Mouse (Mus musculus) left cerebral cortex, adult 8-10 months (tissue): ENCODE results near the gene Gjd2. TPM values are rescaled to one million over a fixed set of nuclear protein-coding genes. Genes with fewer than 3 reads are reported as not detected.

Source experiments
- DNase-seq, 2 experiments: peaks; one replicate each; pipeline ENCODE4 v3.0.0; 2022; ENCODE audit warnings: low spot score in 2 of 2
- total RNA-seq, 4 experiments: library from RNA; stranded (reverse); gene quantifications; 2 replicates each; pipeline ENCODE4 v1.2.4; 2022

The Gjd2 gene
- total RNA-seq = 1 to 10 TPM; 5.0 to 5.9 (median 5.8) TPM

GRCm38 (mm10) chr2:114013295-114013771 is at the start of gene Gjd2:
Gene Gjd2, minus strand, starts transcription at chr2:114013619.
- no peak for DNase-seq

GRCm38 (mm10) chr2:114060071-114060591 is 46.7 kb upstream of the Gjd2 start:
- DNase-seq = no peak

GRCm38 (mm10) chr2:114059608-114060007 is 46.2 kb upstream of the Gjd2 start:
- no peak for DNase-seq

- DNase-seq = no peak
Measured at GRCm38 (mm10) chr2:114058226-114058796, 44.9 kb upstream of the Gjd2 start.

- no peak for DNase-seq
Measured at GRCm38 (mm10) chr2:114057303-114057853, 44.0 kb upstream of the Gjd2 start.

DNA sequence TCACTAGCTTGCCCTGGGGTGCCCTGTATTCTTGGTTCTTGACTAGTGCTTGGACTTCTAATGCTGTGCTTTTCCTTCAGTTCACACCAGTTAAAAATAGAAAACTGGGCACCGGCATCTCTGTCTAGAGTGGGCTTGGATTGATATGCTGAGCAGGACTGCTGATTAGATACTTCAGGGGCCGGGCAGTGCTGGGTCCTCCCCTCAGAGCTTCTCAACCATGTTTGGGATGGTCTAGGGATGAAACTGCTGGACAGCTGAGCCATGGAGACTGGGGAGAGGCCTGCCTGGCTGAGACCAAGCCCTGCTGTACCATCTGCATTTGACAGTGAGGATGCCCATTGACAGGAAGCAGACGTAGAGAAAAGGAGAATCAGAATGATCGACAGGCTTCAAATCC is 40.7 kb upstream of the Gjd2 start:
- no peak for DNase-seq

DNA sequence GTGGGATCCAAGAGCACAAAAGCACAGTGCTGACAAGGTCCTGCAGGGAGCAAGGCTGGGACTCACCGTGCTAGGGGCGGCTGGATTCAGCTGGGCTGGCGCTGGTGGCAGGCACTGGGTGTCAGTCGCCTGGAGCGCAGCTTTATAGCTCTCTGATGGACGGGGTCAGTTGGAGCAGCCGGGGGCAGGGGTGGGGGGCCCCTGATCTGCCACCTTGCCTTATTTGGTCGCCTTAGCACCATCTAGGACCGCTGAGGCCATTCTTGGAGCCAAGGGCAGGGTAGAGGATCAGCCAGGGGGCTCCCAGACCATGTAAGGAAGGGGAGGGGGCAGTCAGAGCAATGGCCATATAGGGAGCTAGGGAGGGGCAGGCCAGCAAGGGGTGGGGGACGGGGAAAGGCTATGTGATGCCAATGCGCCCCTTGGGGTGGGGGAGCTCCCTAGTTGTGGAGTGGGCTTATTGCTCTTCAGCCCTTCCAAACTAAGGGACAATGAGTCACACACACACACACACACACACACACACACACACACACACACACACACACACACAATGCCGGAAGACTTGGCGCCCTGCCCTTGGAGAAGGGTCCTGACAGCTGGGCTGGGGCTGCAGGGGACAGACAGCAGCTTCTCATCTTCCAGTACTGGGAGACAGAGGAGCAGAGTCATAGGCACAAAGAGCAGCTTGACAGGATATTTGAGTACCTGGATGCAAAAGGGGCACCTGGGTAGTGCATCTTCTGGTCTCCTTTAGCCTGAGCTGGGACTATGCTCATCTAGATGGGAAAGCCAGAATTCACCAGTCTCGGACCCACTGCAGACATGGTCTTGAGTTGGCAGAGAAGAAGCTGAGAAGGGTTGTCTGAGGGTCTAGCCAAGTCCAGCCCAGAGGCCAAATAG is 39.5 kb upstream of the Gjd2 start, which contains the start of gene Actc1:
Gene Actc1, minus strand, starts transcription at position 853 of the 903 bp plus-strand sequence.
- no peak for DNase-seq

GRCm38 (mm10) chr2:114051871-114052241 is 38.4 kb upstream of the Gjd2 start:
- DNase-seq = no peak

- no peak for DNase-seq
Measured at GRCm38 (mm10) chr2:114051111-114051870, 37.9 kb upstream of the Gjd2 start.

- no peak for DNase-seq
Measured at GRCm38 (mm10) chr2:114050150-114050549, 36.7 kb upstream of the Gjd2 start.

DNA sequence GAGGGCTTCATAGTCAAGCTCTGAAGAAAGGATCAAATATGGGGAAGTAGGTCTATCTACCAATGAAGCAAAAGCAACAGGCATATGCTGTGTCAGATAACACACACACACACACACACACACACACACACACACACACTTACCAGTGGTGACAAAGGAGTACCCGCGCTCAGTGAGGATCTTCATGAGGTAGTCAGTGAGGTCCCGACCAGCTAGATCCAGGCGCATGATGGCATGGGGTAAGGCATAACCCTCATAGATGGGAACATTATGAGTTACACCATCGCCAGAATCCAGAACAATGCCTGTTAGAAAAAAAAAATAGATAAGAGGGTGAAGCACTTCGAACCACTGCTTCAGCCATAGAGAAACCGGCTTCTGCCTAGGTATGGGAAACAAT is 36.0 kb upstream of the Gjd2 start:
- DNase-seq = no peak

GRCm38 (mm10) chr2:114047960-114048611 is 34.7 kb upstream of the Gjd2 start:
- DNase-seq = no peak

- no peak for DNase-seq
Measured at GRCm38 (mm10) chr2:114046151-114046664, 32.8 kb upstream of the Gjd2 start.

DNA sequence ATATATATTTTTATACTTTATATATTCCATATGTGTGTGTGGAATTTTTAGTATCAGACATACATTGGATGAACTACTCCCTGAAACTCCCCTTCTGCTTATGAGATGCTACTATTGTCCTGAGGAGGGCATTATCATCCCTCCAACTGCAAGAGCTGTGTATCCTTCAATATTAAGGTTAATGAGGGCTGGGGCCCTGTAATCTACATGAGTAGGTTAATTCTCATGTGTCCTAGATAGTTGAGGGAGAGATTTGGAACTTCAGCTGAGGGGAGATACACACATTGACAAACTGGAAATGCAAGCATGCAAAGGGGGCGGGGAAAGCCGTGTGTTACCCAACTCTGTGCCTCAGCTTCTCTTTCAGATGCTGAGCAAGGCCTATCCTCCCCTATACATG is 24.5 kb upstream of the Gjd2 start:
- DNase-seq = no peak

DNA sequence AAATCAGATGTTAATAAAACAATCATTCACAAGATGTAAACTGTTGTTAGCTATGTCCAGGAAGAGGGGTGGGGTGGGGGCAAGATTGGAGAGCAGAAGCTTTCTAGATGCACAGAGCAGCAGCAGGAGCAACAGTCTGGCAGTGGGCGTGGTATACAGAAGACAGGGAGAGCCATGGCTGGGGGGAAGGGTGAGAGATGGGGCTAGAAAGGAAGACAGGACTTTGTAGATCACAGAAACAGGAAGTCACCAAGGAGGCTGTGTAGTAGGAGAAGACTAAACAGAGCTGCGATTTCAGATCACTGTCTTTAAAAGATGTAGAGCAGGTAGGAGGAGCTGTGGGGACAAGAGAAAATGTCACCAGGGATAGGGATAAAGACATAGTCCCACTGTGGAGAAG is 18.8 kb upstream of the Gjd2 start:
- no peak for DNase-seq

GRCm38 (mm10) chr2:114023383-114023782 is 10.0 kb upstream of the Gjd2 start:
- DNase-seq = no peak

GRCm38 (mm10) chr2:114020210-114020563 is 6.8 kb upstream of the Gjd2 start:
- DNase-seq = no peak

- DNase-seq = no peak
Measured at GRCm38 (mm10) chr2:114019474-114020209, 6.2 kb upstream of the Gjd2 start.

DNA sequence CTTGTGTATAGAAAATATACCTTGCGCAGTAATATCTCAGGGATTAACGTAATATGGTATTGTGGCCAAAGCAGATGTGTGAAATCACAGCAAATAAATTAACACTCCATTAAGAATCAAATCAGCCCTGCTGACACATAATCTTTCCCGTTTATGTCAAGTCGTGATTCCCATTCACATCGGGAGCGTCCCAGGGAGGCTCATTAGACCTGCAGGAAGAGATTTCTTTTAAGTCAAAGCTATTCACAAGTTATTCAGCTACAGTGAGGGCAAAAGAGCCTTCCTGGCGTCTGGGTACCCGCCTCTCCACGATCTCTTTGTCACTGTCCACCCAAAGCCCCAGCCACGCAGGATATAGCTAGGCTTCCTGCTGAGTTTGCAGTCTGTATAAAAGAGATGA is 4.7 kb upstream of the Gjd2 start:
- DNase-seq = no peak

DNA sequence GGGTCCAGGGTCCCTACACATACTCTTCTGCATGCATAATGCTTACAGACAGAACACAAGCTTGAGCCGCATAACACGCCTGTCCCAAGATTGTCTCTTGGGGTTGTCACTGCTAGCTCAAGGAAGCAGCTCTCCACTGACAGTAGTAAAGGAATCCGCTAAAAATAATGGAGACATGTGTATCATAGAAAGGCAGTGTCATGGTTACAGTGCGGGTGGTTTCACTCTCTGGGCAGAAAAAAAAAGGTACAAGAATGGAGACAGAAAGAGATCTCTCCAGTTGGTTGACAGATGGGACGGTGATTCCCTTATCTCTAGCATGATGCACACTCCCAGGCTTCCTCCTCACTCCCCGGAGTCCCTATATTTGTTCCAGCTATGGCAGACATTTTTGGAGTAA is 1.4 kb upstream of the Gjd2 start:
- DNase-seq = no peak
